Mouse (Mus musculus): Measurements from ENCODE around the gene Rap1b.

Rap1b gene

DNA sequence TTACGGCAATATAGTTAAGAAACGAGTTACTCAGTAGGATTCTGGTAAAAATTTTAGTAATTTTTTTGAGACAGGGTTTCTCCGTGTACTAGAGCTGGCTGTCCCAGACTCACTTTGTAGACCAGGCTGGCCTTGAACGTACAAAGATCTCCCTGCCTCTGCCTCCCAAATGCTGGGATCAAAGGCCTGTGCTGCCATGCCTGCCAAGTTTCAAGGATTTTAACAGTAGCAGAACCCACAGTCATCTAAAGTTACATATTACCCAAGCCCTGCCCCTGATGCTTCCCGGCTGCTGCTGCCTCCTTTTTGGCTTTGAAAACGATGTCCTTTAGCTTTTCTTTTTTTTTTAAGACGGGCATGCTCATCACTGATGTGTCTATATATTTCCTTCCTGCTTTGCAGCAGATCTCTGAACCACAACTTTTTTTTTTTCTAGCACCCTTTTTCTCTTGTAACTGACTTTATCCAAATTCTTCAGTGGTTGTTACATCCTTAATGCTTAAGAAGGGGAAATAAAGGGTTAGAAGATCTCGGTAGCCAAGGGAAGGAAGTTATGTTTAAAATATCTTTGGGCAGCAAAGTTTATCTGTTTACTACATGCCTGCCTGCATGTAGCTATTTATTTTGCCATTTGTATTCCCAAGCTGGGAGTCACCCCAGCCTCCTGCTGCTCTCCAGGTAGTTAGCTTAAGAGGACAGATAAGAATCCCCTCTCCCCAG, 10.3 kb upstream of the Rap1b start:
- DNase-seq, result no peak

DNA sequence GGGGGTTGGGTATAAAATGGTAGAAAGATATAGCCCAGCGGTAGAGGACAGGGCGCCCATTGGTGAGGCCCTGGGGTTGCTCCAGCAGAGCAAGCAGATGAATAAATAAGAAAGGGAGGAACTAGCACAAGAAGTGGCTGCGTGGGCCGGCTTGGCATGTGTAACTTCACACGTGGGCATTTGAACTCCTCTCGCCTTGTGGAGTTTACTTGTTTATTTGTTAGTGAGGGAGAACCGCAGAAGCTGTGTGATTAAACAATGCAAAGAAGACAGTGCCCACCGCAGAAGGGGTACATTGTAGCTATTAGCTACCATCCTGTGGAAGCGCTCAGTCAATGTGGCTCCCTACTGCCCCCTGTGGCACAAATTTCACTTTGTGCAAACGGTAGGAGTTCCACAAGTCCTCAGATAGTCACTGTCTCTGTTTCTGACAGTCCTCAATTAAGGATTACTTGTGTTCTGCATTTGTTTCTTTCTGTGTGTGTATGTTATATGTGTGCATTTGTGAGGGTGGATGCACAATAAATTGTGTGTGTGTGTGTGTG, 6.9 kb upstream of the Rap1b start:
- DNase-seq, result no peak

DNA sequence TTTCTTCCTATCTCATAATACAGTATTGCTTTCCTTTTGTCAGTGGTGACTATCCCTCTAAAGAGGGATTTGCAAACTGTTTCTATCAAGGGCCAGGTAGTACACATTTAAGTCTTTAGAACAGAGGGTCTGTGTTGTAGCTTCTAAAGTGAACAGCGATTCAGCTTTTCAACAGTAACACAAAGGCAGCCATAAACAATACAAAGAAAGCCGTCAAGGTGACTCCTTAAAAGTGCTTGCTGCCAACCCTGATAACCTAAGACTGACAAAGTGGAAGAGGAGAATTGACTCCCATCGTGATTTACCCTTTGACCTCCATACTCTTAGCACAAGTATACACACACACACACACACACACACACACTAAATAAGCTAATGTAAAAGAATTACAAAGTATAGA, 3.1 kb upstream of the Rap1b start:
- no peak for DNase-seq

DNA sequence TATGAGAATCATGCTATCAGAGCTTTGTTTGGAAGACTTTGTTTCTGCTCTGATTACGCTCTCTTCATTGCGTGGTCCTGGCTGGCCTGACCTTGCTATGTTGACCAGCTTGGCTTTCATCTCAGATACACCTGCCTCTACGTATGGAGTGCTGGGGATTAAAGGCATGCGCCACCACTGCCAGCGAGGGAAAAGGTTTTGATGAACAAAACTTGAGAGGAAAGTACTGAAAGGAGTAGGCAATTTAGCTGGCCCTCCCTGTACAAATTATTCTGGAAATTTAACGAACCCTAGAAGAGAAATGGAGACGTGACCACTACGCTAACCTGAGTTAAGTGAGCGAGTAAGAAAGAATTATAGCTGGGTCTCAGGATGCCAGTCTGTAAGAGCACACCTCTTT, 961 bp upstream of the Rap1b start:
- peak; percentile 25 for DNase-seq

DNA sequence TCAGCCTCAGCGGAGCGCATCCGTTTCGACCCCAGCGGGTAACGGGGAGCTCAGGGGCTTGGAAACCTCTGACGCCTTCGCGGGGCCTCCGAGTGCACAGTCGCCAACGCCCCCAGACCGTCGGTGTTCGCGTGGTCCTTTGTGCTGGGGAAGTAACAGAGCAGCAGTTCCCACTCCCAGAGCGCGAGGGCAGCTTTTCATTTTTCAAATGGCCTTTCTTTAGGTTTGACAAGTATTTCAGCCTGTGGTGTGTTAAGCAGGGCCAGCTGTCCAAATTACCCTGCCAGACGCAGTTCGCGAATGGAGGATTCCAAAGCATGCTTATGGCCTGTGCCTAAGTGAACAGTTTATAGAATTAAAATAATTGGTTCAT, 411 bp upstream of the Rap1b start:
- peak; percentile 88 for DNase-seq

DNA sequence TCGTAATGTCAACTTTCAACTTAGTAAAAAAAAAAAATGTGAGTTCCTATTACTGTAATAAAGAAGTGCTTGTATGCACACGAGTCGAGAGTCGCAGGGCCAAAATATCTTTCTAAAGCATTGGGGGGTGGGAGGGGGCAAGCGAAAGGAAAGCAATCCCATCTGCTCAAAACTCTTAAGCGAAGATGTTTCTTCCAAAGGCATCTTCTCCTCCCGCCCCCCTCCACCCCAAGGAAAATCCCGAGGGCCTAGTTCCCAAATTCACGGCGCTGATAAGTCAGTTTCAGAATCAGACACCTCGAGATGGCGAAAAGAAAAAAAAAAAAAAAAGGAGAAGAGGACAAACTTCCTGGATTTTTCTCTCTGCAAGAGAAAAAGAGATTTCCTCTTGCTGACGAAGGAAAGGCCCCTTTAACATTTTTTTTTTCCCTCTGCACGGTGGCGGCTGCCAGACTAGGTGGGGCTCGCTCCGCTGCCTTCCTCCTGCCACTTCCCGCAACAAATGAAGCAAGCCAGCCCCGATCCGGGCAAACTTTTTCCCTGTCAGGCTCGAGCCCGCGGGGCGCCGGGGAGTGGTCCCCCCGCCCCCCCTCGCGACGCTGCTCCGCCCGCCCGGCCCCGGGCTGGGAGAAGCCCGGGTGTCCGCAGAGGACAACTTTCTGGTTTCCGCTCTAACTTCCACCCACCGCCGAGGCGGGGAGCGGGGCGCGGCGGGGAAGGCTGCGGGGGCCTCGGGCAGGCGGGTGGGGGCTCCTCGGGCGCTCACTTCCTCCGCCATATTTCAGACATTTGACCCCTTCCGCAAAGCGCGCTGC, 846 bp downstream of the Rap1b start:
- peak; percentile 80 for DNase-seq

DNA sequence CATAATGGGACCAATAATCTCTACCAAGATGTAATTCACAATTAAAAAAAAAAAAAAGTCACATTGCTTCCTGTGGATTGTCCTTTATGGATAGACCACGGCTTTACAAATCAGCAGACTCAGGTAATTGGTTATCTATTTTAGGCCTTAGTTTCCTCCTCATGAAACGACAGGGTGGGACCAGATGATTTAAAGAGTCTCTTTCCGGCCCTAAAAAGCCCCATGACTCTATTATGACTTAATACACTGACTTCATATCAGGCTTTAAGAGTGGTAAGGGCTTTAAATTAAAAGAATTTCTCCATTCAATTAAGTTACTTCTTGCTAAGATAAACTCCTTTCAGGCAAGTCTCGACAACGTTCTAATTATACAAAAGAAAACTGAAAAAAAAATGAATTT, 1.6 kb downstream of the Rap1b start:
- DNase-seq, result no peak

DNA sequence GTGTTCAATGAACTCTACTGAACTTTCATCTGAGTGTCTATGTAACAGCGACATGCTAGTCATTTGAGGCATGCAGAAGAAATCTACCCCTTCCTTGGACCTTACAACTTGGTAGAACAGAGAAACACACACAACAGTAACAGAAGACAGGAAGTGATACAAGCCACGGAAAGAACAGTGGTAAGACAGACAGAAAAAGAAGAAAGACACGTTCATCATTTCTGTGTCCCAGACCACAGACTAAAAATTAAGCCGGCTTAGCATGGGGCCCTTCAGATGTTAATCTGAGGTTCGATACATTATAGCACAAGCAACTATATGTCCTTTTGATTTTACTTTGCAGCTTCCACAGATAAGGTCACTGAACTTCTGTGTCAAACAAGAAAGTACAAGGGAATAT, 2.1 kb downstream of the Rap1b start:
- no peak for DNase-seq

DNA sequence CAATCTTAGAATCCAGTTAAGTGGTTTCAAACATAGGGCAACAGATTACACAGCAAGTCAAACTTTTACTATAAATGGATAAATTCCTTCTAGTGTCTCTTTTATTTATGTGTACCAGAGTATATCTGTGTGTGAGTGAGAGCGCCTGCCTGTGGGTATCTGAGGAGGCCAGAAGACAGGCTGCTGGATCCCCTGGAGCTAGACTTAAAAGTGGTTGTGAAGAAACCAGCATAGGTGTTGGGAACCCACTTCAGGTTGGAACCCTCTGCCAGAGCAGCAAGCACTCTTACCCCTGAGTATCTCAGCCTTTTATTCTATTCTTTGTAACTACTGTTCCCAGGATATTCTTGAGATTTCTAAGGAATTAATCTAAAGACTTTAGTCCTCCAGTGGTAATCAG, 4.1 kb downstream of the Rap1b start:
- no peak for DNase-seq

DNA sequence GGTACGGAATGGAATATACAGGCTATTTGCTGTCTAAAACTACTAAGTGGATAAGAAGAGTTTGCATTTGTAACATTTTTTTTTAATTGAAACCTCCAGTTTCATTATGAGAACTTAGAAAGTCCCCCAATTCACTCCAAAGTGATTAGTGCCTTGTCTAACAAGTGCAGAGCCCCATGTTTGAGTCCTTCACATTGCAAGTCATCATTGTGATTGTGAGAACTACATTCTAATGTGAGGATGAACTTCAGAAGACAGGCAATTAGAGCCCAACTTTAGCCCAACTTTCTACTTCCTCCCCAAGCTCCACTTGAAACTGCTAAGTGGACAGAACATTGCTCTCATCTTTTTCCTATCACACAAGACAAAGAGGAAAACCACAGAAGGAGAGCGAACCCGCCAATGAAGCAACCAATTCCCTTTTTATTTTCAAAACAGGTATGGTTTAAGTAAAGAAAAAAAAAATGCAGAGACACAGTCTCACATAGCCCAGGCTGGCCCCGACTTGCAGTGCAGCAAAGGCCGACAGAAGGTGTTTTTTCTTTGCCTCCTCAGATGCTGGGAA, 5.3 kb downstream of the Rap1b start:
- no peak for DNase-seq

DNA sequence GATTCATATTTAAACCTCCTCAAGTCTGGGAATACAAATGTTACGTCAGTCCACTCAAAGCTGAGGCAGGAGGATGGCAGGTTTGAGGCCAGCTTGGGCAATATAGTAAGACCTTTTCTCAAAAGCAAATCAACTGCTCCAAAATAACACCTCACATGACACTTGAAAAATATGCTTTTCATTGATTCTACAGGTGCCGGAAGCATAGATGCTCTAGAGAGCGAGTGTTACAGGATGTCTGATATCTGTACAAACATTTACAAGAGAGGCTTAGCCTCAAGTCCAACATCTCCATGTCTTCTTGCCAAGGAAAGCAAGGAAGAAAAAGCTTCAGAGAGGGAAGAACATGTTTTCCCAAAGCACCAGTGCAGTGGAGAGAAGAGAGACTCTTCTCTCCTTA, 6.1 kb downstream of the Rap1b start:
- DNase-seq, result no peak

DNA sequence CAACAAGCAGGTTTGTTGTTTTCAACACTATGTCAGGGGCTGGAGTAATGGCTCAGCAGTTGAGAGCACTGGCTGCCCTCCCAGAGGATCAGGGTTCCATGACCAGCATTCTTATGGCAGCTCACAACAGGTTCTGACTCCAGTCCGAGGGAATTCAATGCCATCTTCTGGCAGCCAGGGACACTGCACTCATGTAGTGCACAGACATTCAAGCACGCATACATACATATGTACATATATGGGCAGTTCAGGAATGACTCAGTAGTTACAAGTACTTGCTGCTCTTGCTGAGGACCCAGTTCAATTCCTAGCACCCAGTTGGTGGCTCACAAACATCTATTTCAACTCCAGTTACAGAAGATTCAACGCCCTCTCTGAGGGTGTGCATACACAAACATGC, 6.9 kb downstream of the Rap1b start:
- DNase-seq, result no peak

DNA sequence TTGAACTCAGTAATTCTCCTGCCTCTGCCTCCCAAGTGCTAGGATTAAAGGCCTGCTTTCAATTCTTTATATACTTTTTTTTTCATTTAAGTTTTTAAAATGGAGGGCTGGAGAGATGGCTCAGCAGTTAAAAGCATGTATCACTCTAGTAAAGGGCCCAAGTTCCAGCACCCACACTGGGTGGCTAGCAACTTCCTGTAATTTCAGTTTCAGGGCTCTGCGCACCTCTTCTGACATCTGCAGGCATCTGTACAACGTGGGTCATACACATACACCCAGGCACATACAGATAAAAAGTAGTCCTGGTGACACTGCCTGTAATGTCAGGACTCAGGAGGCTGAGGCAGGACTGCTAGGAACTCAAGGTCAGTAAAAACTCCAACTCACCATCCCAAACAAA, 9.5 kb downstream of the Rap1b start:
- no peak for DNase-seq

DNA sequence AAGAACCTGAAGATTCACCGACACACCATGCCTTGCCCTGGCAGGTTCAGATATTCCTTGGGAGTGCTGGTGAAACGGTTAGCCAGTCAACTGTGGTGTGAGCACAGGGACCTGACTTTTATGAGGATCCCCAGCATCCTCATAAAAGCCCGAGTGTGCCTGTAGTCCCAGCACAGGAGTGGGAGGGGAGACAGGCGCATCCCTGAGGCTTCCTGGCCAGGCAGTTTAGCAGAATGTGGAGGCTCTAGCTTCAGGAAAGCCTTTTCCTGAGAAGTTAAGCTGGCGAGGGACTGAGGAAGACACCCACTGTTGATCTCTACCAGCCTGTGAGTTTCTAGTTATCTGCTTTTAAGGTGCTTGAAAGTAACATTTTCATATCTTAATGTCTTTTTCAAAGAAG, 10.4 kb downstream of the Rap1b start:
- DNase-seq, result no peak

DNA sequence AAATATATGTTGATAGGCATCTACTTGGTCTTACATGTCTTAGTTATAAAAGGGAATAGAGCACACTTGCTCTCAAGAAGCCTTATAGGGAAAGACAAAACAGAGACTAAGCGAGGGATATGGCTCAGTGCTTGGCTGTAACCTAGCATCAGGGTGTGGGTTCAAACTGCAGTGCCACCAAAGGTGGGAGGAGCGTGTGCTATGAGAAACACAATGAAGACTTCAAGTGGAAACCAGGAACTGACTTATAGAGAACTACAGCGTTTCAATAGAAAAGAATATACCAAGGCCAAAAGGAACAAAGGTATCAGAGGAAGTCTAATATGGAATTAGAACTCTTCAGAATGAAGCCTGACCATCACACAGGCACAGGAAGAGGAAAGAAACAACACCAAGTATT, 15.0 kb downstream of the Rap1b start:
- no peak for DNase-seq

DNA sequence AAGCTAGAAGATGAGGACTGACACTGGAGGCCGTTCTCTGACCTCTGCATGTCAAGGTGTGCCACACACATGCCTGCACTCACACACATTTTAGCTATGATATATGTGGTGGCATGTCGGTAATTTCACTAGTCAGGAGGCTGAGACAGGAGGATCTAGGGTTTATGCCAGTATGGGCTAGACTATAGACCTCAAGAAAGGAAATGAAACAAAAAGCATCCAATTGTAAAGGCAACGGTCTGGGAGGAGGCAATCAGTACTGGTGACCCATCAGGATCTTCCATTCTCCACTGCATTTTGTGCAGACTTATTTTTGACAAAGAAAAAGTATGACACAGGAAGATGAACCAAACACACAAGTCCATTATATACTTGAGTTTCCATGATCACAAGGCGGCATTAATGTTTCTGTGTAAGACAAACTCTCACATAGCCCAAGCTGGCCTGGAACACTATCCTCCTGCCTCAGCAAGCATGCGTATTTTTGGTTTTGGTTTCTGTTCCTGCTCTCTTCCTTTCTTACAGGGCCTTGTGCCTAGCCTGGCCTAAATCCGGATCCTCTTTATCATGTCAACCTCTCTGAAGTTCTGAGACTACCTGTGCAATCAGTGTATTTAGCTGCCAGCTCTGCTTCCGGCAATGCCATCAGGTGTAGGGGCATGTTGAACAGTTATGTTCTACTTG, 16.2 kb downstream of the Rap1b start:
- no peak for DNase-seq

DNA sequence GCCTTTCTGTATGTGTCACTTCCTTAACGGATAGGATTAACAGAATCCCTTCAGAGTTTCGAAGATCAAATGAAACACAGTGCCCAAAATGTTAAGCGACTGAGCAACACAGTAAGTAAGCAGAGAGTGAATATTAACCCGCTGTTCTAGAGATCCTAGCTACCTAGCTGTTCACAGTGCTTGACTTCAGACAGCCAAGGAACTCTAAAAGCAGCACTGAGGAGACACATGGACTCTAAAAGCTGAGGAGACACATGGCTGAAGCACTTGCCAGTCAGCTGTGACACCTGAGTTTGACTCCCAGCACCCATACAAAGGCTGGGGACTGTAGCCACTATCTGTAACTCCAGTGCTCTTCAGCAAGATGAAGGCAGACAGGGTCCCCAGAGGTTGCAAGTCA, 16.8 kb downstream of the Rap1b start:
- no peak for DNase-seq

DNA sequence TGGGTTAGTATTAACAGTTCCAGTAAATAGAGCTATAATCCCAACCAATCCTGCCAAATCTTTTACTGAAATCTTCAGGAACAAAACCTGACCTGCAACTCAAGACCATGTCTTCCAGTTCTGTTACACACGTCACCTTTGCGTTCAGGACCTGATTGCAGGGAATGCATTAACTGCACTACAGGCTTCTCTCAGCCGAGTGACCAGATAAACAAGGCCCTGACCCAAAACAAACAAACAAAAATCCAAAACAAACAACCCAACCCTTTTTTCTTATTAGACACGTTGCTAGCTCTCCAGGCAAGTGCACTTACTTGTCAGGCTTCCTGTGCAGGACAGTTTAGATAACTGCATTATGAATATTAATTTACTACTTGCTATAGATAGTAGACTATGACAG, 17.3 kb downstream of the Rap1b start:
- no peak for DNase-seq

DNA sequence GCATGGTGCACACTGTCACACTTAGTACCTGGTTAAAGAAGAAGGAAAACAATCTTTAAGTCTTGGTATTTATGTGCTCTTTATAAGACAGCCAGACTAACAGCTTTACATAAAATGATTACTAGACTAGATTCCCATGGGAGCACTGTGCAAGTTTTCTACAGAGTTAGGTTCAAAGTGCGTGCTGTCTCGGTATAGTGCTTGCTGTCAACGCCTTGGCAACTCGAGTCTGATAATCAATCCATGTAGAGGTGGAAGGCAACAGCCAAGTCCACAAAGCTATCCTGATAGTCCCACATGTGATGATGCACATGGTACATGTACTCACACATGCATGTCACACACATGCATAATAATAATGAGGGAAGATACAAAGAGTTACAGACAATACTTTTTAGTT, 21.2 kb downstream of the Rap1b start:
- no peak for DNase-seq

DNA sequence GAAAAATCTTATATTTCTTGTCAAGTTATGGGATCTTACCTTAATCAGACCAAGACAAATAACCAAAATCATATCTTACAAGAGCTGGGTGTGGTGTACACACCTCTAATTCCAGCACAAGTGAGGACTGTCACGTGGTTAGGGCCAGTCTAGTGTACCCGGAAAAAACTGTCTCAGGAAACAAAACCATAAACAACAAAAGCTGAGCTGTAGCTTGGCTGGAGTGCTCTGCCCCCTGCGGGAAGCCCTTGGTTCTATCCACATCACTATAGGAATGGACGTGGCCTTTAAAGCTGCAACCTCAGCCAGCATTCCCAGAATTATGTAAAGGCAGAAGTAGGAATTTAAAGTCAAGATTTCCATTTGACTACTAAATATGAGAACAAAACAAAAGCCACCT, 21.7 kb downstream of the Rap1b start:
- DNase-seq, result no peak

DNA sequence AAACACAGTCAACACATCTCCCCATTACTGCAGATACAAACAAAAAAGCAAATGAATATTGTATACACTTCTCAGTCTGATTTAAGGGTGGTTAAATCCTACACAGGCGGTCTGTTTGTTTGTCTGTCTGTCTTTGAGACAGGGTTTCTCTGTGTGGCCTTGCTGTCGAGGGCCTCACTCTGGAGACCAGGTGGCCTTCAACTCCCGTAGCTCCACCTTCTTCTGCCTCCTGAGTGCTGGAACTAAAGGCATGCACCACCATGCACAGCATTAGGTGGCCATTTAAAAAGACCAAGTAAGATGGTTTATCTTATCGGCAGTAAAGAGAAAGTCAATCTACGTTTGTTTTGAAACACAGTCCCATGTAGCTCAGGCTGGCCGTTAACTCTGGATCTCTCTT, 22.5 kb downstream of the Rap1b start:
- DNase-seq, result no peak

DNA sequence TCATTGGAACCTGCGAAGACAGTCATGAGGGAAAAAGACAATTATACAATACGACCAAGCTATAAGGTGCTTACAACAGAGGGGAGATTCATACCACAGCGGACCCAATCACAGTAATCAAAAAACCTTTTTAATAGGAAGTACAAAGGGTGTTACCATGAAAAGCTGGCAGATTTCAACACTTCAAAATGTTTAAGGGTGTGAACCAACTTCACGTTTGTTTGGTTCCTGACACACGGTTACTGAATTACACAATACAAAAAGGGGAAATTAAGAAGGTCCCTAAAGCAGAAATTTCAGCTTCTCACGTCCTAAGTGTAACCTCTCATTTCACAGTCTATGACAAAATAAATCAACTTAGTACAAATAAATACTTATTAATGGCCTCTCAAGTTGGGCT, 27.2 kb downstream of the Rap1b start:
- no peak for DNase-seq

DNA sequence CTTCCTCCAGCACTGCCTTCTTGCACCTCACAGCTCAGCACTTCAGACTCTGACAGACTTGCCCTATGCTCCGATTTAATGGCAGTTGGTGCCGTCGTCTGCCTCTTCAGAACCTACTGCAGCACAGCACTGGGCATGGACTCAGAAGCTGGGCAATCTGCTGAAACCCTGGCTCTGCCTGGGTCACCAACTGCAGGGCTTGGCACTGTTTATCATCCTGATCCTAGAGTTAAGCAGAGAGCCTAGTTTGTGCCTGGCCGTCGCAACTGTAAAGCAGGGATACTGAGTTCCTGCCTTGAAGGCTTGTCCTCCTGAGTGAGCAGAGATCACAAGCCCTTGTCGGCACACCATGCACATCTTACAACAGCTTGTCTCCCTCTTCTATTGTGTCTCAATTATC, 29.1 kb downstream of the Rap1b start:
- DNase-seq, result no peak

DNA sequence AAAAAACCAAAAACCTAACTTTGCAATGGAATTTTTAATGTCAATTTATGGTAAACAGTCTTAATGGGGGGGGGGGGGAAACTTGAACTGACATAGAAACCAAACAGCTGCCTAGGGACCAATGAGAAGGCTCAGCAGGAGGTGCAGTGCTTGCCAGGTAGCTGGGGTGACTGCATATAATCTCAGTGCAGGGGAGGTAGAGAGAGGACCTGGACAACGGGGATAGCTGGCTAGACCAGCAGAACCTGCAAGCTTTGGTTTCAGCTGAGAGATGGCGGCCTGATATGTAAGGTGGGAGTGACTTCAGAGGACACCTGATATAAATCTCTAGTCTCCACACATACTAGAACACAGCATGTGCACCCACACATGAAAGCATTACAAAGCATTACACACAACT, 33.3 kb downstream of the Rap1b start:
- DNase-seq, result no peak
